Mouse (Mus musculus) kidney, postnatal 0 days (tissue): Measurements from ENCODE around the gene Sec24b. TPM values are rescaled to one million over a fixed set of nuclear protein-coding genes. Genes with fewer than 3 reads are reported as not detected.

Experiments
- ATAC-seq: fragments of 200-750 bp; cut with Nextera tagmentation; replicated peaks from 2 replicates; pipeline ENCODE4 v1.8.0; 2017; ENCODE audit warnings: low read depth, moderate number of reproducible peaks, moderate TSS enrichment, moderate library complexity; ENCODE audit not compliant: low FRiP score
- DNase-seq: peaks from one replicate; pipeline ENCODE4 v3.0.0-alpha.2; 2016; ENCODE audit warnings: low spot score
- H3K27ac ChIP-seq: fragments of 300-500 bp; sonication (generic); 2 replicates; pipeline ENCODE4 v1.5.1; 2014; ENCODE audit warnings: mild to moderate bottlenecking
- H3K27me3 ChIP-seq: fragments of 300-500 bp; sonication (generic); 2 replicates; pipeline ENCODE4 v1.6.1; 2014; ENCODE audit warnings: low read length, mixed read lengths; ENCODE audit not compliant: insufficient read depth
- H3K36me3 ChIP-seq: fragments of 300-500 bp; sonication (generic); 2 replicates; pipeline ENCODE4 v1.6.1; 2014; ENCODE audit warnings: low read length, mixed read lengths; ENCODE audit not compliant: insufficient read depth
- H3K4me1 ChIP-seq: fragments of 300-500 bp; sonication (generic); replicated peaks from 2 replicates; pipeline ENCODE4 v1.6.1; 2014; ENCODE audit warnings: antibody characterized with exemption, low read length, mixed read lengths; ENCODE audit not compliant: insufficient read depth
- H3K4me2 ChIP-seq: fragments of 300-500 bp; sonication (generic); 2 replicates; pipeline ENCODE4 v1.6.1; 2014; ENCODE audit warnings: mild to moderate bottlenecking, low read length, moderate library complexity, mixed read lengths
- H3K4me3 ChIP-seq: fragments of 300-500 bp; sonication (generic); replicated peaks from 2 replicates; pipeline ENCODE4 v1.5.1; 2014; ENCODE audit warnings: low read depth, low read length
- H3K9ac ChIP-seq: fragments of 300-500 bp; sonication (generic); 2 replicates; pipeline ENCODE4 v1.6.1; 2014; ENCODE audit warnings: low read depth, low read length
- H3K9me3 ChIP-seq: fragments of 300-500 bp; sonication (generic); replicated peaks from 2 replicates; pipeline ENCODE4 v1.6.1; 2016; ENCODE audit warnings: low read length, inconsistent platforms, mixed read lengths
- CTCF ChIP-seq: IDR thresholded peaks from 2 replicates; pipeline ENCODE4 v1.5.1; 2016; ENCODE audit warnings: antibody characterized with exemption, low read depth, mild to moderate bottlenecking, moderate library complexity
- WGBS: fragments of 180-500 bp; shearing (Covaris S2); extraction: QIAGEN DNeasy Blood & Tissue Kit; methylation state at CpG from one replicate; pipeline ENCODE4 v1.1.7; 2014; 5-methylcytosine and 5-hydroxymethylcytosine counted together
- polyA plus RNA-seq: library from polyadenylated mRNA; unstranded; fragments of >200 nt; fragmentation: Nextera tagmentation; extraction: Ambion mirVana; gene quantifications from 2 replicates; pipeline ENCODE4 v1.2.1, GENCODE M21; 2015

Gene Sec24b
- polyA plus RNA-seq, 1 experiment from 2014 or later, result 21.5 TPM

DNA sequence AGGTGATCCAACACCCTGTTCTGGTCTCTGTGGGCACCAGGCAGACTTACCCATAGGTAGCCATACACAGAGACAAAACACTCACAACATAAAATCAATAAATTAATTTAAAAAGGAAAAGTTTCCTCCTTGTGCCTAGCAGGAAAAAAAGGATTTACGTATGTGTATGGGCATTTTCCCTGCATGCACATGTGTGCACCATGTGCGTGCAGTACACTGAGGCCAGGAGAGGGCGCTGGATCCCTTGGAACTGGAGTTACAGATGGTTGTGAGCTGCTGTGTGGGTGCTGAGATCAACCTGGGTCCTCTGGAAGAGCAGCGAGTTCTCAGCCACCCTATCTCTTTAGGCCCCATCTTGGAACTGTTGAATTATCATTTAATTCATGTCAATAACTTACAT, 76.0 kb downstream of the Sec24b start:
- ATAC-seq (no peak; the same call in 1 of the 2 replicates), DNase-seq (no peak)
- Histone ChIP-seq H3K27ac (no peak overlapping the region), H3K9ac (no peak overlapping the region), H3K4me1 (no peaks in the 10 kb centered on the region), H3K4me3 (no peak overlapping the region), H3K36me3 (peaks cover 53% of the 10 kb centered on the region), H3K4me2 (no peak overlapping the region), H3K9me3 (no peaks in the 10 kb centered on the region), H3K27me3 (no peaks in the 10 kb centered on the region)
- TF ChIP-seq CTCF, result peak; percentile 38; the same call in 1 of the 2 replicates
- 94% methylated on average over 4 of the region's 4 CpGs for WGBS

- no peak for ATAC-seq
Measured at GRCm38 (mm10) chr3:129984797-129985196, 76.6 kb downstream of the Sec24b start.

GRCm38 (mm10) chr3:129982271-129982670, 79.1 kb downstream of the Sec24b start:
- no peaks in the 10 kb centered on the region for H3K4me1 ChIP-seq

More at GRCm38 (mm10) chr3:129984797-129985196, 76.6 kb downstream of the Sec24b start:
- H3K36me3 ChIP-seq, result peaks cover 50% of the 10 kb centered on the region
- H3K4me1 ChIP-seq, result no peaks in the 10 kb centered on the region
- H3K9me3 ChIP-seq, result no peaks in the 10 kb centered on the region
- no peak overlapping the region for H3K9ac ChIP-seq
- no peak overlapping the region for H3K4me2 ChIP-seq
- 90% methylated on average over 5 of the region's 5 CpGs for WGBS
- DNase-seq, result no peak
- no peak overlapping the region for H3K27ac ChIP-seq
- no peaks in the 10 kb centered on the region for H3K27me3 ChIP-seq
- H3K4me3 ChIP-seq, result no peak overlapping the region
- TF ChIP-seq CTCF, result no peak

DNA sequence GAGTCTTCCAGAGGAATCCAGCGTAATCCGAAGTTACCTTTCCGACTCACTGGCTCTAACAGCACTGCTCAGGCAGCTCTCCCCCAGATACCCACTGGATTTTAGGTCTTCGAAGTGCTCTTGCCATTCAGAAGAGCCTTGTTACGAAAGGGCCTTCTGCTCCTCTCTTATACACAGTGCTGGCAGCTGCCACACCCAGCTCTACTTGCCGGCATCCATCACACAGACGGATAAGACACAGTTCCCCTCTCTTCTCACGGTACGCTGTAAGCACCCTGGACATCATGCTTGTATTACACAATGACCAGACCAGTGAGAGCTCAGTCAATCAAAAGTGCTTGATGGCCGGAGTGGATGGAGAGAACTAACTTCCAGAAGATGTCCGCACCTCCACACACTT, 79.6 kb downstream of the Sec24b start:
- TF ChIP-seq CTCF, result no peak
- DNase-seq (no peak), ATAC-seq (no peak; the same call in 1 of the 2 replicates)
- no peak overlapping the region for H3K27ac ChIP-seq
- peaks cover 23% of the 10 kb centered on the region for H3K36me3 ChIP-seq
- H3K27me3 ChIP-seq, result no peaks in the 10 kb centered on the region
- H3K4me3 ChIP-seq, result no peak overlapping the region
- no peak overlapping the region for H3K4me2 ChIP-seq
- WGBS, result 87% methylated on average over 11 of the region's 11 CpGs
- no peaks in the 10 kb centered on the region for H3K9me3 ChIP-seq
- no peak overlapping the region for H3K9ac ChIP-seq
- no peaks in the 10 kb centered on the region for H3K4me1 ChIP-seq

More at GRCm38 (mm10) chr3:129982271-129982670, 79.1 kb downstream of the Sec24b start:
- Histone ChIP-seq H3K4me3 (no peak overlapping the region), H3K4me2 (no peak overlapping the region), H3K27me3 (no peaks in the 10 kb centered on the region), H3K9ac (no peak overlapping the region), H3K36me3 (peaks cover 28% of the 10 kb centered on the region), H3K27ac (no peak overlapping the region), H3K9me3 (no peaks in the 10 kb centered on the region)
- no peak for TF ChIP-seq CTCF
- DNase-seq (no peak), ATAC-seq (no peak)
- WGBS, result 65% methylated on average over 5 of the region's 5 CpGs

DNA sequence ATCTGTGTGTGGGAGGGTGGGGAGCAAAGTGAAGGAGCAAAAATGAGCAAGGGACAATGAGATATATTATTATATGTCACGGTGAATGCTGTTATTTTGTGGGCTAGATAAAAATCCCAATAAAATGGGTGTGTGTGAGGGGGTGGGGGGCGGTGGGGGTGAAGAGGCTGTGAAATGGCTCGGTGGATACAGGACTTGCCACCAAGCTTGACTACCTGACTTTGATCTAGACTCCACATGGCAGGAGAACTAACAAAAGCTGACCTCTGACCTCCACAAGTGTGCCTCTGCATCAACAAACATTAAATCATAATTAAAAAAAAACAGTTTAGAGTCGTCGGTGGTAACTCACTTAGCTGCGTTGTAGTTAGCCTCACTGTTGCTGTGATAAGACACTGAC, 81.8 kb downstream of the Sec24b start:
- H3K27me3 ChIP-seq, result no peaks in the 10 kb centered on the region
- no peaks in the 10 kb centered on the region for H3K9me3 ChIP-seq
- H3K4me1 ChIP-seq, result no peaks in the 10 kb centered on the region
- WGBS, result 28% methylated on average over 6 of the region's 6 CpGs
- no peak for TF ChIP-seq CTCF
- no peak overlapping the region for H3K9ac ChIP-seq
- H3K36me3 ChIP-seq, result peaks cover 17% of the 10 kb centered on the region
- H3K27ac ChIP-seq, result no peak overlapping the region
- ATAC-seq (no peak), DNase-seq (no peak)
- H3K4me3 ChIP-seq, result no peak overlapping the region
- no peak overlapping the region for H3K4me2 ChIP-seq

DNA sequence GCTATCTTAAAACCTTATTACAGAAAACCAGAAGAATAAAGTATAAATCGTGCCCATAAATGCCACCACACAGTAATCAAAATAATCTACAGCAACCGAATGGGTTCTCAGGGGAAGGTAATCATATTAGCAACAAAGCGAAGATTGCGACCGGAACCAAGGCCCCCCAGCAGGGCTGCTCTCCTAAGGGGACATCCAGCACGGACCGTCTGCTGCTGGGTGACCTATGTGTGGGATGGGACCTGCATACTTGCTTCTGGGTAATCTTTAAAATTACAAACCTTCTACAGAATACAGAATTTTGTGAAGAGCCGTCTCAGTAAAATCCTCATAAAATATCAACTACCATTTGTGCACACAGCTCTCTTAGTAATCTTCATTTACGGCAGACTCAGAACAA, 82.6 kb downstream of the Sec24b start:
- Histone ChIP-seq H3K4me3 (no peak overlapping the region), H3K27ac (no peak overlapping the region)
- DNase-seq, result no peak

GRCm38 (mm10) chr3:129976317-129976716, 85.0 kb downstream of the Sec24b start:
- Histone ChIP-seq H3K9me3 (no peaks in the 10 kb centered on the region), H3K4me1 (no peaks in the 10 kb centered on the region), H3K27me3 (no peaks in the 10 kb centered on the region), H3K9ac (no peak overlapping the region), H3K36me3 (no peaks in the 10 kb centered on the region), H3K27ac (no peak overlapping the region), H3K4me3 (no peak overlapping the region), H3K4me2 (no peak overlapping the region)
- TF ChIP-seq CTCF, result no peak
- ATAC-seq, result no peak
- no peak for DNase-seq
- WGBS, result 89% methylated on average over 5 of the region's 5 CpGs

More for the DNA sequence above, 82.6 kb downstream of the Sec24b start:
- TF ChIP-seq CTCF, result no peak
- Histone ChIP-seq H3K9me3 (no peaks in the 10 kb centered on the region), H3K36me3 (peaks cover 11% of the 10 kb centered on the region; the same call in 1 of the 2 replicates), H3K9ac (no peak overlapping the region), H3K27me3 (no peaks in the 10 kb centered on the region), H3K4me1 (no peaks in the 10 kb centered on the region), H3K4me2 (no peak overlapping the region)
- 75% methylated on average over 9 of the region's 9 CpGs for WGBS
- no peak for ATAC-seq
